Mouse (Mus musculus) liver, adult 2 months (tissue): Measurements from ENCODE around the gene Ndufa5. TPM values are rescaled to one million over a fixed set of nuclear protein-coding genes. Genes with fewer than 3 reads are reported as not detected.
A peak's percentile ranks its signal among the peaks of the same experiment; 100 is the strongest.

ENCODE experiments used
- DNase-seq: peaks from one replicate; pipeline ENCODE4 v3.0.0-alpha.2; 2011; ENCODE audit warnings: low read depth, low spot score; ENCODE audit errors: extremely low read depth
- H3K27ac ChIP-seq: fragments of 200-500 bp; replicated peaks from 2 replicates; pipeline ENCODE4 v1.5.1; 2012; ENCODE audit warnings: low read depth, mild to moderate bottlenecking, control low read depth, inconsistent platforms, low read length; ENCODE audit not compliant: insufficient read depth
- H3K27me3 ChIP-seq: fragments of 200-500 bp; 2 replicates; pipeline ENCODE4 v1.6.1; 2012; ENCODE audit warnings: mild to moderate bottlenecking, moderate library complexity, low read length, inconsistent platforms; ENCODE audit not compliant: control insufficient read depth, insufficient read depth
- H3K36me3 ChIP-seq: fragments of 200-500 bp; 2 replicates; pipeline ENCODE4 v1.6.1; 2012; ENCODE audit warnings: low read length, inconsistent platforms; ENCODE audit not compliant: control insufficient read depth, insufficient read depth
- H3K4me1 ChIP-seq: fragments of 200-500 bp; 2 replicates; pipeline ENCODE4 v1.6.1; 2011; ENCODE audit warnings: low read length; ENCODE audit not compliant: control insufficient read depth, insufficient read depth
- H3K4me3 ChIP-seq: fragments of 200-500 bp; 2 replicates; pipeline ENCODE4 v1.5.1; 2011; ENCODE audit warnings: low read depth, mild to moderate bottlenecking, control low read depth, low read length, moderate library complexity; ENCODE audit not compliant: insufficient read depth
- H3K79me2 ChIP-seq: fragments of 200-500 bp; 2 replicates; pipeline ENCODE4 v1.6.1; 2012; ENCODE audit warnings: inconsistent platforms, mild to moderate bottlenecking, low read length, moderate library complexity; ENCODE audit not compliant: control insufficient read depth, insufficient read depth
- H3K9ac ChIP-seq: fragments of 200-500 bp; 2 replicates; pipeline ENCODE4 v1.6.1; 2012; ENCODE audit warnings: low read depth, mild to moderate bottlenecking, control low read depth, inconsistent platforms, low read length
- CTCF ChIP-seq: fragments of 200-500 bp; IDR thresholded peaks from 2 replicates; pipeline ENCODE4 v1.5.1; 2011; ENCODE audit warnings: low read depth, low read length, control low read depth
- POLR2A ChIP-seq: fragments of 200-500 bp; IDR thresholded peaks from 2 replicates; pipeline ENCODE4 v1.6.1; 2011; ENCODE audit warnings: low read length, control low read depth; ENCODE audit not compliant: insufficient read depth; ENCODE audit errors: extremely low read depth
- WGBS: fragments of 180-500 bp; shearing (Covaris S2); methylation state at CpG from one replicate; pipeline ENCODE4 v1.1.7; 2018; 5-methylcytosine and 5-hydroxymethylcytosine counted together
- polyA plus RNA-seq: library from polyadenylated mRNA; depleted of rRNA; stranded (reverse); fragments of >200 nt; gene quantifications from 2 replicates; pipeline ENCODE4 v1.2.3, GENCODE M21; 2012
- total RNA-seq: library from RNA; depleted of rRNA; stranded (reverse); fragments of >200 nt; gene quantifications from 2 replicates; pipeline ENCODE4 v1.2.3, GENCODE M21; 2014

The Ndufa5 gene
- total and polyA plus RNA-seq, 2 experiments, result 5.2 to 101 TPM

DNA sequence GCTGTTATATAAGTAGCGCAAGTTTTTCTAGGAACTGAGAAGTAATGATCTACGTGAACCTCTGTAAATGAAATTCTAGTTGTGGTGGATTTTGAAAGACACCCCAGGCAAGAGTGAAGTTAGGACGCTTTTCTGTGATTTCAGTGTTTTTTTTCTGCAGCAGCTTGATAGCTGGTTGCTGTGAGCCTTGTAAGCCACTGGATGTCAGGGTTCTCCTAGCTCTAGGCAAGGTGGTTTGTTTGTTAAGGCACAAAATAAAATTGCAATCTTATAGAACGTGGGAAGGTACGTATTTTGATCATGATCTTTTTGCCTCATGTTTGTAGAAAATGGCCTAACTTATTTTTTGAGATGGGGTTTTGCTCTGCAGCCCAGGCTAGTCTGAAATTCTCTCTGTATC is 41.1 kb upstream of the Ndufa5 start:
- Histone ChIP-seq H3K79me2 (no peaks in the 10 kb centered on the region), H3K4me1 (no peaks in the 10 kb centered on the region), H3K27me3 (no peaks in the 10 kb centered on the region), H3K4me3 (no peak overlapping the region), H3K36me3 (no peaks in the 10 kb centered on the region), H3K9ac (no peak overlapping the region), H3K27ac (no peak overlapping the region)
- WGBS, result 77% methylated on average over 5 of the region's 5 CpGs
- TF ChIP-seq CTCF (no peak; the same call in 1 of the 2 replicates), POLR2A (no peak)
- peak; percentile 24 for DNase-seq

DNA sequence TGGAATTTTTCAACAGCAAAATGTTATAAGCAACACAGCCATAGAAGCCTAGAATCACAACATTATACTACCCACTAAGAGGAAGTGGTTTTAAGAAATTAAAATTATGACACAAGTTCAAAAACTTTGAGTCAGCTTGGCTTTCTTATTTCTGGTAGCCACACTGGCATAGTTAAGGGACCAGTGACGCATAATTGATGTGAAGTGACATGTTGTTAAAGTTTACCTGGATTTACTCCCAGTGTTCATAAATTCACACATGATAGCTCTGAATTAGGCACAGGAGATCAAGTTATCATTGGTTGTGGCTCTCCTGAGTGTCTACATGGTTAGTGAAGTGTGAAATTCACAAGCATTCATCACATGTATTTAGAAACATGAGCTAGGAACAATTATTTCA is 37.1 kb upstream of the Ndufa5 start:
- Histone ChIP-seq H3K4me1 (no peaks in the 10 kb centered on the region), H3K27ac (no peak overlapping the region), H3K27me3 (no peaks in the 10 kb centered on the region), H3K36me3 (no peaks in the 10 kb centered on the region), H3K79me2 (no peaks in the 10 kb centered on the region), H3K9ac (no peak overlapping the region), H3K4me3 (no peak overlapping the region)
- TF ChIP-seq CTCF (no peak), POLR2A (no peak)
- DNase-seq, result no peak
- WGBS, result 94% methylated on average over 1 of the region's 1 CpGs

DNA sequence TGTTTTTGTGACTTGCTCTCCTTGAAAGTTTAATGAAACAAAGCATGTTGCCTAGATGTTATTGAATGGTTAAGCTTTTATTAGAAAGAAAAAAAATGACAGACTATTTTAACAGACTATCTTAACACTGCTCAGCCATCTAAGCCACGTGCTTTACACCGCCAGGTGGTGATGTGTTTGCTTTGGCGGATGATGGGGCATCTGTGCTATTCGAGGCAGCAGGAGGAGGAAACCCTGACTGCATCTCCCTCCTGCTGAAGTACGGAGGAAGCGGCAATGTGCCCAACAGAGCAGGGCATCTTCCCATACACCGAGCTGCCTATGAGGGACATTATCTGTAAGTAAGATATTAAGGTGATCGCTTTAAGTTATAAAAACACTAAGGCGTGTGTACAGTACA is 36.3 kb upstream of the Ndufa5 start:
- TF ChIP-seq CTCF (no peak), POLR2A (no peak)
- Histone ChIP-seq H3K36me3 (no peaks in the 10 kb centered on the region), H3K4me1 (no peaks in the 10 kb centered on the region), H3K4me3 (no peak overlapping the region), H3K27ac (no peak overlapping the region), H3K9ac (no peak overlapping the region), H3K27me3 (no peaks in the 10 kb centered on the region), H3K79me2 (no peaks in the 10 kb centered on the region)
- DNase-seq, result no peak
- 66% methylated on average over 9 of the region's 9 CpGs for WGBS

DNA sequence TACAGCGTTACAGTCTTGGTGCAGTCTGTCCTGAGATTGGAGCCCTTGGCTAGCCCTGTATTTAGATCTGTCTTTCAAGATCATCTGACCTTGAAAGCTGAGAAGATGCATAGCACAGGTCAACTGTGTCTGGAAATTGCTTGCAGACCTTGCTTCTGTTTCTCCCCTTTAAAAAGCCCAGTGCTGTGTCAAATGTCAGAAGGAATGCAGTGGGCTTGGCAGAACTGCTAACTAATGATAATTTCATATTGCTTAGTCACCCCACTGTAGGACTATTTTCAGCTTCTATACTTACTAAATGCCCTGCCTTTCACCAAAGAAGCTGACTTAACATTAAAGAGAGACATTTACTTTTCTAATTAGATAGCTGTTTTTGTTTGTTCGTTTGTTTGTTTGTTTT is 27.7 kb upstream of the Ndufa5 start:
- whole genome bisulfite sequencing, result 74% methylated on average over 2 of the region's 2 CpGs
- Histone ChIP-seq H3K79me2 (no peaks in the 10 kb centered on the region), H3K4me3 (no peak overlapping the region), H3K27ac (no peak overlapping the region), H3K36me3 (no peaks in the 10 kb centered on the region), H3K9ac (no peak overlapping the region), H3K4me1 (no peaks in the 10 kb centered on the region), H3K27me3 (no peaks in the 10 kb centered on the region)
- no peak for DNase-seq
- TF ChIP-seq POLR2A (no peak), CTCF (no peak)

DNA sequence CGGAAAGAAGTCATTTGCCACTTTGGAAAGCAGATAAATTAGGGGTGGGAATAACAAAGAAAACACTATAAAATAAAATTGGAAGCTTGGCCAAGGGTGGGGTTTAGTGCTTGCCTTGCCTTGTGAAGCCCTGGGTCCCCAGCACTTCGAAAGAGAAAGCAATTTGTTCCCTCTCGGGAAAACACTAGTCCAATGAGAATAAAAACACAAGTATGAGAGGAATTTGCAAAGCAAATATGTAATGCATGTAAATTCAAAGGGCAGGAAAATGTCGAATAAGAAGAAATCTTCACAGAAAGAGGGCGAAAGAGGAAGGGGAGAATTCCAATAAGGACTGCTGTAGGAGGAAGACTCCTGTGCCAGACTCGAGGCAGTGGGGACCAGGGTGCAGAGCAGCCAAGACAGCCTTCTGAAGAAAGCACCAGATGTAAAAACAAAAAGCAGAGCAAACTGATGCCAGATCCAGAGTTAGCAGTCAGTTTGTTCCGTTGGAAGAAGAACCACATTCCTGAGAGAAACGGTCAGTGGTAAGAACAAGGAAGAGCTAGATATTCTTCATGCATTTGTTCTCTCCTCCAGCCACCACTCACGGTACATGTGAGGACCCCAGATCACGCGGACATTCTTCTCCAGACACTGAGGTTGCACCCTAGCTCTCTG is 26.7 kb upstream of the Ndufa5 start:
- WGBS, result 62% methylated on average over 11 of the region's 11 CpGs
- TF ChIP-seq CTCF, result no peak
- TF ChIP-seq POLR2A, result no peak
- Histone ChIP-seq H3K9ac (no peak overlapping the region), H3K79me2 (no peaks in the 10 kb centered on the region), H3K27me3 (no peaks in the 10 kb centered on the region), H3K4me3 (no peak overlapping the region), H3K27ac (no peak overlapping the region), H3K4me1 (no peaks in the 10 kb centered on the region), H3K36me3 (no peaks in the 10 kb centered on the region)
- peak; percentile 18 for DNase-seq

DNA sequence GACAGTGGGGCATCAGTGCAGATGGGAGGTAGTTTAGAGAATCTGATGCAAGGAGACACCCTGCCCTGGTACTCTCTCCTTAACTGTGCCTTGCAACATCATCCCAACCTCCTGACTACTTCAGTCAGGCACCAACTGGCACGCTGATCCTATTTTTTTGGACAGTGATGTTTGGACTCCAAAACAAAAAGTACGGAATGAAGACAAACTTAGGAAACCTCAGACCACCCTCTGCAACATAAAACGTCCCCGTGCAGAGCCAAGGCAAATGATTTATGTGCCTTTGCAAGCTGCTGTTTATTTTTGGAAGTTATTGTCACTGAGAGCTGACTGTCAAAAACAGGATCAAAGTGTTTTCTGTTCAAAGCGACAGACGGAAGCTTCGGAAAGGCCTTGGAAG is 24.2 kb upstream of the Ndufa5 start:
- no peaks in the 10 kb centered on the region for H3K36me3 ChIP-seq
- H3K27ac ChIP-seq, result no peak overlapping the region
- no peak overlapping the region for H3K9ac ChIP-seq
- H3K4me1 ChIP-seq, result no peaks in the 10 kb centered on the region
- 54% methylated on average over 7 of the region's 7 CpGs for WGBS
- H3K79me2 ChIP-seq, result no peaks in the 10 kb centered on the region
- no peak overlapping the region for H3K4me3 ChIP-seq
- no peaks in the 10 kb centered on the region for H3K27me3 ChIP-seq
- DNase-seq, result no peak
- TF ChIP-seq CTCF, result no peak
- TF ChIP-seq POLR2A, result no peak
